Mouse (Mus musculus) layer of hippocampus, adult 2 months (tissue): ENCODE data around the gene Olfr695. TPM values are rescaled to one million over a fixed set of nuclear protein-coding genes. Genes with fewer than 3 reads are reported as not detected.
"Not testable (repeated sequence)": the region's sequence is repeated elsewhere in the genome, so short reads cannot be mapped to it uniquely, and the experiment has no call there.

Source experiments
- DNase-seq, 2 experiments: peaks; one replicate each; pipeline ENCODE4 v3.0.0; 2022; ENCODE audit warnings: low spot score in 2 of 2
- H3K27ac ChIP-seq: fragments of 200-600 bp; 2 replicates; pipeline ENCODE4 v1.8.1; 2022
- H3K4me3 ChIP-seq: fragments of 200-600 bp; 2 replicates; pipeline ENCODE4 v1.8.1; 2022; ENCODE audit warnings: mild to moderate bottlenecking
- CTCF ChIP-seq: fragments of 200-600 bp; conservative IDR thresholded peaks from 2 replicates; pipeline ENCODE4 v1.8.1; 2022; ENCODE audit warnings: antibody characterized with exemption, mild to moderate bottlenecking, moderate library complexity
- long read RNA-seq, 2 experiments: library from polyadenylated mRNA; stranded (forward); transcript quantifications; one replicate each; pipeline ENCODE4 v2.0.0; 2021; ENCODE audit warnings: borderline mapping rate in 2 of 2
- total RNA-seq, 2 experiments: library from RNA; stranded (reverse); gene quantifications; 2 replicates each; pipeline ENCODE4 v1.2.3; 2021

The Olfr695 gene
- not detected for total RNA-seq
- long read RNA-seq, experiment 1 = 0 reads
- long read RNA-seq, experiment 2 = 0 reads

DNA sequence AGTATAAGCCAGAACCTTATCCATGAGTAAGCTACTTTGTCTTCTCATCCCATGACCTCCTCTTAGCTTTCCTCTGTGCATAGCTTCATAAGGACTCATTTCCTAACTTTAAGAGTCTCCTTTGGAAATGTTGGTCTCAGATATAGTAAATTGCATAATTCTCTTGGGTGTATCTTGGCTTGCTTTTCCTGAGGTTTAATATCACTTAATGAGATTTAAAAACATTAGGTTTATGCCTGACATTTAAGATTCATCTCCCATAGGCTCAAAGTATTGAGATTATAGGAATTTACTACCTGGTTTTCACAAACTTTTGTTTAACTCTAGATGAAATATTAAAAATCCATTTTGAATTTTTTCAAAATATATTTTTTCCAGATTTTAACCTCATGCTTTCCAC is at the start of gene Olfr695:
TSS of gene Olfr695 (minus strand) at position 101 of the 400 bp plus-strand sequence.
- Histone ChIP-seq H3K4me3 (no peak within 1 kb of the TSS), H3K27ac (no peak within 1 kb of the TSS)
- no peak for TF ChIP-seq CTCF
- no peak for DNase-seq

DNA sequence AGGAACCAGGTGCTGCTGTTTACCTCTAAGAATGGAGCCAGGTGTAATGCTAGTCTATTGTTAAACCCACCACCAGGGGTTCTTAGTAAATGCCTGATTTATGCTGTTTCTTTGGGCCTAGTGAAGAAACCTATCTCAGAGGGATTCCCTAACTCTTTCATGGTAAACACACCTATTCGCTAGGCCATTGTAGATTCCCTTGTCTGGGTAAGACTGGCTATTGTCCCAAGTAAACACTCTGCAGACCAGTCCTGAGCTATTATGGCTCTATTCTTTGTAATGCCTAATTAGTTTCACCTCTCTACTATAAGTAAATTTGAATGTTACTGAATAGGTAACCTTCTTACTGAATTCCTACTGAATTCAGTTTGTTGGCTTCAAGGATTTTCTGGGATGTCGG is 44.8 kb upstream of the Olfr695 start:
- DNase-seq = not testable (repeated sequence)

DNA sequence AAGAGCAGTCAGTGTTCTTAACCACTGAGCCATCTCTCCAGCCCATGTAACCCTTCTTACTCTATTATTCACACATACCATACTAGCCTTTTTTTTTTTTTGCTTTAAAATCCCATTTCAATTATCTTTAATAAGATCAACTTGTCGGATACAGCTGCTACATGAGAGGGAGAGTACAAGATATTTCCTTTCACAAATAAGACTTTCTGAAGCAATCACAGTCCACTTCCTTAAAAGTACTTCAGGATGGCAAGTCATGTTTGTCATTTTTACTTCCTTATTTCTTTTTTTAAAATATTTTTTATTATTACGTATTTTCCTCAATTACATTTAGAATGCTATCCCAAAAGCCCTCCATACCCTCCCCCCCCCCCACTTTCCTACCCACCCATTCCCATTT is 42.6 kb upstream of the Olfr695 start:
- Histone ChIP-seq H3K27ac (no peak overlapping the region), H3K4me3 (no peak overlapping the region)
- TF ChIP-seq CTCF = no peak
- DNase-seq = no peak

More for the DNA sequence above, 44.8 kb upstream of the Olfr695 start:
- not testable (repeated sequence) for H3K4me3 ChIP-seq, H3K27ac ChIP-seq

DNA sequence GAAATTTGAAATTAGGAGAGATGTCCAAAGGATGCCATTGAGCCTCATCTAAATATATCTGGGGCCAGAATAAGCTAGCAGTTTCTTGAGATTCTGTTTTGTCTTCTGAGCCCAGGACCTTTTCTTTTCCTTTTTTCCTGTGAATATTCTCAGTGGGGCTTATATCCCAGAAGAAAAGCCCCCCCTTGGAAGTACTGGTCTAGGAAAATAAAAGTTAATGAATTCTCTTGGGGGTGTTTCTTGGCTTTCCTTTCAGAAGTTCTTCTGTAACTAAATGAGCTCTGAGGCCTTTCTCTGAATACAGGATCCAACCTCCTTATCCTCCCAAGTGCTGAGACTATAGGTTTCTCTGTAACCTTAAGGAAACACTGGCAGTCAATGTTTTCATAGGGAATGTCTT is 39.1 kb upstream of the Olfr695 start, which contains the start of gene Olfr698:
TSS of gene Olfr698 (minus strand) at position 101 of the 400 bp plus-strand sequence.
- H3K27ac ChIP-seq = no peak within 1 kb of the TSS
- no peak for TF ChIP-seq CTCF
- no peak for DNase-seq
- H3K4me3 ChIP-seq = no peak within 1 kb of the TSS

DNA sequence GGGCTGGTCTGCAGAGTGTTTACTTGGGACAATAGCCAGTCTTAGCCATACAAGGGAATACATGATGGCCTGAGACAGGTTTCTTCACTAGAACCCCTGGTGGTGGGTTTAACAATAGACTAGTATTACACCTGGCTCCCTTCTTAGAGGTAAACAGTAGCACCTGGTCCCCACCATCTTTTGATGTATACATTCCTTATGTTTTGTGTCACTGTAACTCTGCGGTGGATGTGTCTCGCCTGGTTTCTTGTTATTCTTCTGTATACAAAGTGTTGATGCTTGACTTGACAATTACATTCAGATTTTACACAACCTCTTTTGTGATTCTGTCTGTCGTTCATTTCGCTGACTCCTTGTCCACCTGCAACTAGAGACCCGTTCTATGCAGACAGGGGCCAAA is 29.6 kb upstream of the Olfr695 start:
- no peak for TF ChIP-seq CTCF
- DNase-seq = no peak
- no peak overlapping the region for H3K27ac ChIP-seq
- no peak overlapping the region for H3K4me3 ChIP-seq

DNA sequence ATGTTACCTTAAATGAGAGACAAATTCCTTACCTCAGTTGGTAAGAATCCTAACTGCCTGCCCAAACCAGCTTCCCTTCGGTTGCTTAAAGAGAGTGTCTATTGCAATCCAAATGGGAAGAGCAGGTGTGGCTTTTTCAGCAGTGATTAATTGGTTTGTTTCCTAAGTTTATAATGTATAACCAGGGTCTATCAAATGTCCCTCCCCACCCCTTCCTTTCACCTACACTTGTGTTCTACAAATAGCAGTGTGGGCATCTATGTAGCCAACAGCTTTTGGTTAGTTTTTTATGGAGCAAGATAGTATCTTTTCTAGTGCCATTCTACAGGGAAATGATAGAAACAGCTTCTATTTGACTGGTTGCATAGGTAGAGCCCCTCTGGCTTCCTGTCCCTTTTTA is 26.1 kb upstream of the Olfr695 start, which contains the start of gene Olfr697:
TSS of gene Olfr697 (minus strand) at position 101 of the 400 bp plus-strand sequence.
- H3K4me3 ChIP-seq = no peak within 1 kb of the TSS
- no peak for DNase-seq
- H3K27ac ChIP-seq = no peak within 1 kb of the TSS
- no peak for TF ChIP-seq CTCF

DNA sequence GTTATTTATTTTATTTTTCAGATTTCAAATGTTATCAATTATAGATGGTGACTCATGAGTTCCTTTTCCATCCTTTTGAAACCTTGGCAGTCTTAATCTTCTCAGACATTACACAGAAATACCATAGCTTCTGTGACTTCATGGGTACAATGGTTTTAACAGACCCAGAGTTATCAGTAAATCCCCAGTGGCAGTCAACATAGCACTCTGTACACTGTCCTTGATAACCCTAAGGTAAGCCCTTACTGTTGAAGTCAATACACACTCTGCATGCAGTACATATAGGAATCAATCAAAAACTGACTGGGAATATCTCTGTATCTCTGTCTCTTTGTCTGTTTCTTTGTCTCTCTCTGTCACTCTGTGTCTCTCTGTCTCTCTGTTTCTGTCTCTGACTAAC is 20.8 kb upstream of the Olfr695 start:
- TF ChIP-seq CTCF = no peak
- no peak overlapping the region for H3K4me3 ChIP-seq
- no peak overlapping the region for H3K27ac ChIP-seq
- no peak for DNase-seq

DNA sequence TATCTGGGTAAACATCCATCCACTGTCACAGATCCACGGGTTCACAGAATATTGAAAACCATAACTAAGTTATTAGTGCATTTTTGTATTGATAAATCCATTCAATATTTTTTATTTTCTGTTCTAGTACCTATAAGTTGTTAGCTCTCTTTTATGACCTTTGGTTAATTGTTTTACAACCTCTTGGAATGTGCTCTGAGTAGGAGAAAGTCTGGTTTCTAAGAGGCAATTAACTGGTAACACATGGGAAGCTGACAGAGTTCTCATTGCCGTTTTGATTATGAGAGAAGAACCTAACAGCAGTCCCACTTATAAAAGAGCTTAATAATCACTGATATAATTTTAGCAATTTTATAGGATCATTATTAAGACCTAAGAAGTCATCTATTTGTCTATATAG is 17.5 kb upstream of the Olfr695 start:
- no peak overlapping the region for H3K4me3 ChIP-seq
- TF ChIP-seq CTCF = no peak
- DNase-seq = no peak
- no peak overlapping the region for H3K27ac ChIP-seq

DNA sequence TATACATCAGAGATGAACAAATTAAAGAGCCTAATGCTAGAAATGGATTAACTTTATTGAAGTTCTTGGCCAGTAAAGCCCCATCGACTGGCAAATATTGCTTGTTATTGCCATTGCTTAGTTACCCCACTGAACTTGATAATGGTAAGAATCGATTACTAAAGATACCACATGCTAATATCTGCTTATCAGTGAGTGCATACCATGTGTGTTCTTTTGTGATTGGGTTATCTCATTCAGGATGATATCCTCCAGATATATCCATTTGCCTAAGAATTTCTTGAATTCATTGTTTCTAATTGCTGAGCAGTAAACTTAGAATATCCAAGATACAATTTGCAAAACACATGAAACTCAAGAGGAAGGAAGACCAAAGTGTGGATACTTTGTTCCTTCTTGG is 9.5 kb upstream of the Olfr695 start:
- H3K27ac ChIP-seq, DNase-seq, H3K4me3 ChIP-seq: not testable (repeated sequence)

DNA sequence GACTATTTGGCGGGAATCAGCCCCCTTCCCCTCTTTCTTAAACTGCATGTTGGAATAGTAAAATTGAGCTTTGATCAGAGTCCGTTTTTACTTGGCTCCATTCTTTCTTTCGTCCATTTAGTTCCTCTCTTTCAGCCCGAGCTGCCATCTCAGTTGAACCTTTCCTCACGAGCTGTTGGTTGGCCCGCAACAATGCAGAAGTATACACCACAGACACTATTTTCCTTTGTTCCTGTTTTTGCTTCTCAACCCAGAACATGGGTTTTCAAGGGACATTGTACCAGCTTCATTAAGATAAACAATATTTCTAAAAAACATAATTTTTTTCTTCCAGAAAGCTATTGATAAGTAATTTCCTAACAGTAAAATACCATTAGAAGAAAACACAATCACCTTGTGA is 4.7 kb downstream of the Olfr695 start:
- H3K27ac ChIP-seq = no peak overlapping the region
- TF ChIP-seq CTCF = no peak
- no peak overlapping the region for H3K4me3 ChIP-seq
- DNase-seq = no peak

DNA sequence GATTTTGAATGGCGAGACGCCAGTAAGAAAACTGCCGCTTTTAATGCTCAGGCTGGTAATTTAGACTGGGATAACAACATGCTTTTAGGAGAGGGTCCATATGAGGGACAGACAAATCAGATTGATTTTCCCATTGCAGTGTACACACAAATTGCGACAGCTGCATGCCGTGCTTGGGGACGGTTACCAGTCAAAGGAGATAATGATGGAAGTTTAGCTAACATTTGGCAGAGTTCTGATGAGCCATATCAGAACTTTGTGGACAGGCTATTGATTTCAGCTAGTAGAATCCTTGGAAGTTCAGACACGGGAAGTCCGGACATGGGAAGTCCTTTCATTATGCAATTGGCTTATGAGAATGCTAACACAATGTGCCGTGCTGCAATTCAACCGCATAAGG is 8.5 kb downstream of the Olfr695 start:
- H3K27ac ChIP-seq, DNase-seq, H3K4me3 ChIP-seq: not testable (repeated sequence)

DNA sequence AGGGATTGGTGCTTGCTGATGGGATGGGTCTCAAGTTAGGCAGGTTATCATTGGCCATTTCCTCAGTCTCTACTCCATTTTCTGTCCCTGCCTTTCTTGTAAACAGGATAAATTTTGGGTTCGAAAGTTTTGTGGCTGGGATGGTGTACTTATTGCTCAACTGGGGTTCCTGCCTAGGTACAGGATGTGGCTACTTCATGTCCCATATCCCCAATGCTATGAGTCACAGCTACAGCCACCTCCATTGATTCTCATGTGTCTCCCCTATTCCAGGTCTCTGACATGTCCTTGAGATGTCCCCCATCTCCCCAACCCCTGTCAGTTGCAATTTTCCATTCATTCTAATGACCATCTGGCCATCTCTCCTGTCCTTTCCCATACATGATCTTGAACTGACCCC is 19.3 kb downstream of the Olfr695 start:
- TF ChIP-seq CTCF = no peak
- Histone ChIP-seq H3K27ac (no peak overlapping the region), H3K4me3 (no peak overlapping the region)
- no peak for DNase-seq

DNA sequence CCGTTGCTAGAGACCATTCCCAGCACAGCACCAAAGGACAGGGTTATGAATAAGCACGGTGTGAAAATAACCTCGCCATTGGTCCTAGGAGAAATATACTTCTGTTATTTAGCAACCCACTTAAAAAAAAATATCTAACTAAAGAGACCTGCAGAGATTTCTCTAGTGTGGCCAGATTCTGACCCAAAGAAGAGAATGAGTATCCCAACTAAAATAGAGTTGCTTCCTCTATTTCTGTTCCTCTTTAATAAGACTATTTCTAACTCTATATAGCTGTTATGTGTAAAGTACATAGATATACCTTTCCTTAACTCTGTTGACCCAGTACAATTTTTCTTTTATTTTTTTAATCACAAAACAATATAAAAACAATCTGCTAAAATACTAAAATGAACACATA is 23.2 kb downstream of the Olfr695 start:
- no peak for TF ChIP-seq CTCF
- no peak overlapping the region for H3K4me3 ChIP-seq
- DNase-seq = no peak
- no peak overlapping the region for H3K27ac ChIP-seq

DNA sequence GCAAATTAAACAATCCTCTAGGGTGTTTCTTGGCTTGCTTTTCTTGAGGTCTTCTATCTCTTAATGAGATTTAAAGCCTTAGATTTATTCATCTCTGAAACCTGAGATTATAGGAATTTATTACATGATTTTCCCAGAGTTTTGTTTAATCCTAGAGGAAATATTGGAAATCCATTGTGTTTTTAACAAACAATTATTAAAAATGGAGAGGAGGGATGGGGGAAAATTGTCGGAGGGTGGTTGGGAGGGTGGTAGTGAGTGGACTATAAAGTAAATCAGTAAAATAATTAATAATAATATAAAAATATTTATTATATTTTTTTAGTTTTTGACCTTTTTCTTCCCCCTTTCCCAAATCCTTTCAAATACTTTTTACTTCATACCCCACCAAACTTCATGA is 24.5 kb downstream of the Olfr695 start, which contains the start of gene Olfr694:
TSS of gene Olfr694 (minus strand) at position 101 of the 400 bp plus-strand sequence.
- Histone ChIP-seq H3K27ac (no peak within 1 kb of the TSS), H3K4me3 (no peak within 1 kb of the TSS)
- DNase-seq = no peak
- no peak for TF ChIP-seq CTCF

DNA sequence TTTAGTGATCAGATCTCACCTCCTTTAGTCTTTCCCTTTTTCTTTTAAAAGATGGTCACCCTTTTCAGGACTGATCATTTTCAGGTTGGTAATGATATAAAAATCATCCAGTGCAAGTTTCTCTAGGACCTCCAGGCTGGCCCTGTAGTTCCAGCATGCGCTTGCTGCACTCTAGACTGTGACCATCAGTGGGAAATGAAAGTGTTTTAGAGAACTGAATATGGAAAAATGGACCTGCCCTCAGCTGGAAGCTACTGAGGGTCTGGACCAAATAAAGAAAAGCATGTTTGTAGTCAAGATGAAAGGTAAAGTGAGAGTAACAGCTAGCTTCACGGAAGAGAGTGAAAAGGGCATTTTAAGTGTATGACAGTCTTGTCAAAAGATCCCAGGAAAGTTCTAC is 30.8 kb downstream of the Olfr695 start:
- TF ChIP-seq CTCF = no peak
- DNase-seq = no peak
- H3K4me3 ChIP-seq = no peak overlapping the region
- H3K27ac ChIP-seq = no peak overlapping the region
